Mouse (Mus musculus) ovary, postnatal 36 days (tissue): Measurements from ENCODE around the gene Retreg2.
A peak's percentile ranks its signal among the peaks of the same experiment; 100 is the strongest.

Source experiments
- DNase-seq: peaks from one replicate; pipeline ENCODE4 v3.0.0; 2022; ENCODE audit warnings: low spot score, mixed read lengths

Retreg2 gene

DNA sequence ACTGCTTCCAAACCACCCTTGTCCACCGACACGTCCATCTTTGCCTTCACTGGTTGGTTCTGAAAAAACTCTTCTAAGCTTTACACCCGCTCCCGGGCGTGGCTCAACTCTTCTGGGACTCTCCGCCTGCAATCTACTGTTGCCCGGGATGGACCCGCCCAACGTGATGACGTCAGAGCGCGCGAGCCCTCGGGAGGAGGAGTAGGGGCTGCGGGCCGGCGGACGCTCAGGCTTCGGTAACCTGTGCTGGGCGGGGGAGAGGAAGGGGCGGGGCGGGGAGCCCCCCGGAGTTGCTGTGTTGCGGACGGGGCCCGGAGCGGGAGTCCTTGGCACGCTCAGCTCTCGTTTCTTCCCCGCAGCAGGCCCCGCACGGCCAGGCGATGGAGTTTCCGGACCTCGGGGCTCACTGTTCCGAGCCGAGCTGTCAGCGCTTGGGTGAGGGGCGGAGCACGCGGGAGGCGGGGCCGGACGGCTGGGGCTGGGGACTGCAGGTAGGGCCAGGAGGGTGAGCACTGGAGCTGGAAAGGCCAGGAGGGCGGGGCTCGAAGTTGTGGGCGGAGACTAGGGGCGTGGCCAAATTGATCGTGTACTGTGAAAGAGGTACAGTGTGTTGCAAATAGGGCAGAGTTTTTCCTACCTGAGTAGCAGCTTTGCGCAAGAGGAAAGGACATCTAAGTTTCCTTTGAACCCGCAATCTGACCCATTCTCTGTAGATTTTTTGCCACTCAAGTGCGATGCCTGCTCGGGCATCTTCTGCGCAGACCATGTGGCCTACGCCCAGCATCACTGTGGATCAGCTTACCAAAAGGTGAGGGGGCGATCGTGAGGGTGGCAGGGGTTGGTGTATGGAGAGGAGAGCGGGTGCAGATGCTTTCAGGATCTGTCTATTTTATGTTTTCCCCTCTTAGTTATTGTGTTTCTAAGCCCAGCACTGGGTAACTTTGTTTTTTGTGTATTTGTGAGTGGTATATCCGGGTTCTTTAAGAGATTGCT is 26.2 kb downstream of the Retreg2 start, which contains the start of gene Zfand2b:
TSS of gene Zfand2b (plus strand) at position 175 of the 993 bp plus-strand sequence.
- peak; percentile 97 for DNase-seq

DNA sequence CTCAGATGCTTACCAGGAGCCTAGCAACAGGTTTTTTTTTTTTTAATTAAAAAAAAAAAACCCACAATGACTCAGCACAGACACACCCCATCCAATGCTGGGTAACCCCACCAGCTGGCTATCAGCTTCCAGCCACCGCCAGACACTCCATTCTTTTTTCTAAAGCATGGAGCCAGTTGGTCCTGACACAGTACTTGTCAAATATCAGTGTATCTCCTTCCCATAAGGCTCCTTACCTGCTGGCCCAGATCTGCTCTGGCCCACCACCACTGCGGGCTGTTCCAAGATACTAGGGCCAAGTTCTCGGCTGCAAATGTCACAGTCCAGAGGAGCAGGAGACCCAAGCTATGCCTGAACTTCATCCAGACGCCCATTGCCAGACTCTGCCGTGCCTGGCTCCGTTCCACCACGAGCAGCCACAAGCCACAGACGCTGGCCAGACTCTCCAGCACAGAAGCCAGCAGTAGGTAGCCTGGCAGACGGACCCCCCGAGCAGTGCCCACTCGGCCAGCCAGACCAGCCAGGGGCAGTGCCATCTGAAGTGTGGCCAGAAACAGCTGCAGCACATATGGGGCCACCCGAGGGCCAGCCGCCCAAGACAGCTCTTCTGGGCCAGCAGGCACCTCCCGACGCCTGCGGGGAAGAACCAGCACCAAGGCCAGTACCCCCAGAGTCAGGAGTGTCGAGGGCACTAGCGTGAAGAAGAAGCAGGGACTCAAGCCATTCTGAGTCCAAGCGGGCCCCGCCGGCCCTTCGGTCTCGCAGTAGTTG is 36.9 kb downstream of the Retreg2 start:
- DNase-seq, result peak; percentile 38

DNA sequence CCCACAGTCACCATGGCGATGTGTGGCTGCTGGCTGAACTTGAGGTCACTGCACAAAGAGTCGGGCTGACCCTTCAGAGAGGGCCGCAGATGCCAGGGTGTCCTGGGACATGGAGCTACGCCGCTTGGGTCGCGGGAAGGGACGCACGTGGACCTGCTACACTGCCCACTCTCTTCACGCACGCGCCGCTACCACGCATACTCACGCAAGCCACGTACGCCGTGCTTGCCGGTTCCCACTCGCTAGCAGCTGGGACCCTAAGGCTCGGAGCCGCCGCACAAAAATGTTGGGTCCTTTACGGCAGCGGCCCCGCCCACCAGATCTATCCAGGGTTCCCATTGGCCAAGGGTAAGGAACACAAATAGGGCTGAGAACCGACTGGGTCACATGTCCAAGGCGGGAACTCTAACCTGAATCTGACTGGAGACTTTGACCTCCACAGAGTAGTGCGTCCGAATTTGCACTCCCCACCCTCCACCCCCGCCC is 37.6 kb downstream of the Retreg2 start, which contains the start of gene Abcb6:
TSS of gene Abcb6 (minus strand) at position 288 of the 486 bp plus-strand sequence.
- peak; percentile 85 for DNase-seq

DNA sequence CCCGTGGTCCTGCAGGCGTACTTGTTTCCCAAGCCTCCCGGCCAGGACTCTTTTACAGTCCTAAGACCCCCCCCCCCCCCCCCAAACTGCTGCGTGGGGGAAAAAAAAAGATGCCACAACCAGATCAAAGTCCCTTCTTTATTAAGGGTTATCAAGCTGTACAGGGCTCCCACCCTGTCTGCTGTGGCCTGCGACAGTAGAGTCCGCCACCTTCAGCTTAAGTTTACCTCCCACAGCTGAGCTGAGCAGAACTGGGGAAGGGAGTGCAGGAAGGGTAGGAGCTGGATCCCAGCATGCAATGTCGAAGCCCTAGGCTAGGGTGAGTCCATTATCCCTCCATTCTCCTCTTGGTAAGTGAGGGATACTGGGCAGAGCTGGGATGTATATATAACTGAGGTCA is 38.2 kb downstream of the Retreg2 start:
- DNase-seq, result no peak

DNA sequence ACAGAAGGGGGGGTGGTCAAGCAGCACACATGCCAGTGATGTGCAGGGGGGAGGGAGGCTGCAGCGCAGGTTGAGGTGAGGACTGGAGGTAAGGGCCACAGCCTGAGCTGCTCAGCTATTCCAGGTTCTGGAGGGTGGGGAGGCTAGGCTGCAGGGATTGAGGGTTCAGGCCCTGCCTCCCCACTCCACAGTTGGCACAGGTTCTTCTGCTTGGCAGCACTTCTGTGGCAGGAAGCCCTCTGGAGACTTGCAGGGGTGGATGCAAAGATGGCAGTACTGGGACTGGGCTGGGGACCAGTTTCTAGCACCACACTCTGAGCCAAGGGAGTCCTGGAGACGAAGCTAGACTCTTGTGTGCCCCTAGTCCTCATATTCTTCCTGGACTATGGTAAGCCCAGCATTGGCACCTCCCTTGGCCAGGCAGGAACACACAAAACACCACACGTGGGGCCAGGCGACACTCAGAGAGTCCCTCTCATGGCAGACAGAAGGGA is 38.8 kb downstream of the Retreg2 start:
- DNase-seq, result no peak

DNA sequence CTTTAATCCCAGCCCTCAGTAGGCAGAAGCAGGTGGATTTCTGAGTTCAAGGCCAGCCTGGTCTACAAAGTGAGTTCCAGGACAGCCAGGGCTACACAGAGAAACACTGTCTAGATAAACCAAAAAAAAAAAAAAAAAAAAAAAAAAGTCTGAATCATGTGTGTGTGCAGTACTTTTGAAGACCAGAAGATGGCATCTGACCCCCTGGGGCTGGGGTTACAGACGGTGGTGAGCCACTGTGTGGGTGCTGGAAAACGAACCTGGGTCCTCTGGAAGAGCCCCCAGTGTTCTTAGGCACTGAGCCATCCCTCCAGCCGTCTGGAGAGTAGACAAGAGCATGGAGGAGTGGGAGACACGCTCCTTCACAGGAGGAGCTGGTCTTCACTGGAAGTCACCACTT is 39.6 kb downstream of the Retreg2 start:
- DNase-seq, result no peak

DNA sequence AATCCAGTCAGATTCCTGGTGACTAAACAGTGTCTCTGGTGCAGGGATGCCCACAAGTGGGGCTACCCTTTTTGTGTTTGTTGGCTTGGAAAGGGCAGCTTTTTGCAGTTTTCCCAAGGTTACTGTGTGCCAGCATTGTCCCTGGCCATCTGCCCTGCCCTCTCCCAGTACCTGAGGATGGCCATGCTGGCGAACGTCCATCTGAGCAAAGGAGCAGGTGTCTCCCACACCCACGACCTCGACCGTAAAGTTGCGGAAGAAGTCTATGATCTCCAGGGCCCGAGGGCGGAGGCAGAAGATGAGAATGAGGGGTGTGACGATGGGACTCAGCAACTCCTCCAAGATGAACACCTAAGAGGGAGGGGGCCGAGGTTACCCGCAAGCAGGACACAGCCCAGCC is 42.9 kb downstream of the Retreg2 start:
- no peak for DNase-seq

DNA sequence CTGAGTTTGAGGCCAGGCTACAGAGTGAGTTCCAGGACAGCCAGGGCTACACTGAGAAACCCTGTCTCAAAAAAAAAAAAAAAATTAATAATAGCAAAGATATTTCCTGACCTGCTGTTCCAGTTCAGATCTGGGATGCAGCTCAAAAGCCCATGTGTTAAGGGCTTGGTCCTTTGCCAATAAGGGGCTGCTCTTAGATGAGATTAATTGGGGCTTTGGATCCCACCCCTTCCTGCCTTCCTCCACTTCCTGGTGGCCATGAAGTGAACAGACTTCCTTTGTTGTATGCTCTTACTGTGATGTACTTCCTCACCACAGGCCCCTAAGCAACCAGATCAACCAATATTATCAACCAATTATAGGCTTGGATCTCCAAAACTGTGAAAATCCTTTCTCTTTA is 44.5 kb downstream of the Retreg2 start:
- no peak for DNase-seq

DNA sequence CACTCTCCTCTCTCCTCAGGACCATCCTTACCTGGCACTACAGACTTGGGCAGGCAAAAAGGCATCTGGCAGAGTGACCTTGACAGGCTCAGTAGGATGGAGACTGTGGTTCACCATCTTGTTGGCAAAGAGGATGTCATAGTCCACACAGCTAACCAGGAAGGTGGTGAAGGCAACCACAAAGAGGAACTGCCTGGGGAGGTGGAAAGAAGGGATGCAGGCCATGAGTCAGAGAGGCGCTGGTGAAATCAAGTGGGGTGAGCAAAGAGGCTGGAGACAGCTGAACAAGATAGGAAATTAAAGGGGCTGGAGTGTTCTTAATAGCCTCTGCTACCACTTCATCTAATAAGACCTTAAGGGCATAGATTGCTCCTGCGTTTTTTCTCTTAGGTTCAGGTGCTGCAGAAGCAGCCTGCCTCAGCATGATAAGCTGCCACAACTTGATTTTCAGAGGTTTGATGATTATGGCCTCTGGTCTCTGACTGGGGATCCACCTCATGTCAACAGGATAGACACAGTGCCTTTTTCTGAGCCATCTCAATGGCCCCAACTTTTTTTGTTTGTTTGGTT is 45.4 kb downstream of the Retreg2 start:
- no peak for DNase-seq

DNA sequence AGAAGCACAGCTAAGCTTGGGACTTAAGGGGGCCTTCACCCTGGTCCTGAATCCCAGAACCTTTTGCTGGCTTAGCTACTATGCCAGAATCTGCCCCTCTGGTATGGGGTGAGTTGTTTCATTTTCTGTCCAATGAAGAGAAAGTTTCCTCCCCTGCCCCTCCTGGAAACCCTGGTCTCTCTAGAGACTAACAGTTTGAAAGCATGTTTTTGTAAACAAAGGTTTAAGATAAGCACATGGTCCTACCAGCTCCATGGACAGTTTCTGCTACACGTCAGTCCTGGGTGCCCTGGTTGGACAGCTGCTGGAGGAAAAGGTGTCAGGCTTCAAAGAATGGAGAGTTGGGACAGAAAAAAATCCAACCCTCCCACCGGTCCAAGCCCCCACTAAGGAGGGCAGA is 48.0 kb downstream of the Retreg2 start:
- no peak for DNase-seq

DNA sequence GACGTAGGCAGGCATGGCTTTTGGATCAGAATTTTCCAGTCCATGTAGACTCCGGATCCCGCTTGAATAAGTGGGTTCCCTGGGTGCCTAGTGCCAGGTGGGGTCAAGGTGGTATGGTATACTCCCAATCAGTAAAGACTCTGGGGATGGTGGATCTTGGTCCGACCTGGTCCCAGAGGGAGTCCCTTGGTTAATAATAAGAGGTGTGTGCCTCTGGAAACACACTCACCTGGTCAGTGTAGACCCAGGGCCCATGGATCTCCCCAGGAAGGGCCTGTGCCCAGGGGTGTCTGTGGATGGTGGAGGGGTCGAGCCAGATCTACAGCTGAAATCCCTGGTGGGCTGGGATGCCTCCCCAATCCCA is 48.7 kb downstream of the Retreg2 start:
- DNase-seq, result no peak

DNA sequence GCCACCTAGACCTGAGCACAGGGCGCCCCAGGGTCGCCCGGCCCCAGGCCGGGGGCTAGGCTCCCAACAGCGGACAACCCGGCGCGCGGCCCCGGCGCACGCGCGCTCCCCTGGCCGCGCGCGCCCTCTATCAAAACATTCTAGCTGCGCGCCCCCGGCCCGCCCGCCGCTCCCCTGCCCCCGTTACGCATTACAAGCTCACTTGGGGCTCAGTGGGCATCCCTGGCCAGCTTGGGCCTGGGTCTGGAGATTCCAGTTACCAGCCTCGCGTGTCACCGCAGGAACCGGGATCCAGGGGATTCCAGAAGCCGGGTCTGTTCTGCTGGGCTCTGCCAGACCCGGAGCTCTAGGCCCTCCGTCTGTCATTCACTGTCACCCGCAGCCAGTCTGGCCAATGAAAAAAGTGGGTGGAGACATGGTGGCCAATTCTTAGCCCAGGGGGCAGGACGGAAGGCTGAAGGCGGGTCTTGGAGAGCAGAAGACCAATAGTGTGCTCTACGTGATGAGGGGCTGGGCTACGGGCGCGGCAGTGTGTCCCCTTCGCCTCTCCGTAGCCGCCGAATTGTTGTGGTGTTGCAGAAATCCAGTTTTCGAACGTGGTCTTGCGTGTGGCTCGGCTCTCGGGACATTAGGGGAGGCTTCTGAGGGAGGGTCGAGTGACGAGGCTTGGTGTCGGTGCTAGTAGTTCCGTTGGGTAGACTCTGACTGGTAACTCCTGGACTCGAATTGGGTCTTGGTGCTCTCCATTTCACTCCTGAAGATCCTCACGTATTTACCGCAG is 49.2 kb downstream of the Retreg2 start, which contains the start of the genes Ankzf1 and Atg9a:
TSS of gene Ankzf1 (plus strand) at position 530 of the 781 bp plus-strand sequence.
TSS of gene Atg9a (minus strand) at position 575 of the 781 bp plus-strand sequence.
- peak; percentile 91 for DNase-seq

DNA sequence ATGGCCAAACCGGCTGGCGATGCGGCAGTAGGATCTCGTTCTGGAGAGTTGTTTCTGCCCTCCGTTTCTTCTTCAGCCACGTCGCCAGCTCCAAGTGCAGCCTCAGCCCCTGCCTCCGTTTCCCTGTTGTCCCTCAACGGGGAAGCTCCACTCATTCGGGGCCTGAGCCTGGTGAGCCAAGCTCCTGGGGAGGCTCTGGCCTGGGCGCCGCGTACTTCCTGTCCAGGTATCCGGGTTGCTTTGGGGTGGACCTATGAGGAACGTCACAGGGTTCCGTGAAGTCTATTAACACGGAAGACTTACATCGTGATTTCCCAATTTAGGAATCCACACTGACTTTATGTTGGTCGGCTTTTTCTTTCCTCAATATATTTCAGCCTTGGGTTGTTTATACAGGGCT is 49.9 kb downstream of the Retreg2 start:
- peak; percentile 57 for DNase-seq
